Mouse (Mus musculus) intestine, embryonic 15.5 days (tissue): Measurements from ENCODE around the gene Gucy1a1. TPM values are rescaled to one million over a fixed set of nuclear protein-coding genes. Genes with fewer than 3 reads are reported as not detected.

Source experiments
- ATAC-seq: fragments of 200-750 bp; cut with Nextera tagmentation; 2 replicates; pipeline ENCODE4 v1.8.0; 2017; ENCODE audit warnings: moderate TSS enrichment, moderate library complexity
- H3K27ac ChIP-seq: fragments of 300-500 bp; sonication (generic); 2 replicates; pipeline ENCODE4 v1.5.1; 2015; ENCODE audit warnings: mild to moderate bottlenecking, inconsistent platforms
- H3K27me3 ChIP-seq: fragments of 300-500 bp; sonication (generic); replicated peaks from 2 replicates; pipeline ENCODE4 v1.6.1; 2015; ENCODE audit warnings: inconsistent platforms
- H3K36me3 ChIP-seq: fragments of 300-500 bp; sonication (generic); 2 replicates; pipeline ENCODE4 v1.6.1; 2015; ENCODE audit warnings: inconsistent platforms
- H3K4me1 ChIP-seq: fragments of 300-500 bp; sonication (generic); replicated peaks from 2 replicates; pipeline ENCODE4 v1.6.1; 2015; ENCODE audit warnings: inconsistent platforms
- H3K4me2 ChIP-seq: fragments of 300-500 bp; sonication (generic); replicated peaks from 2 replicates; pipeline ENCODE4 v1.6.1; 2015; ENCODE audit warnings: mild to moderate bottlenecking, inconsistent platforms
- H3K4me3 ChIP-seq: fragments of 300-500 bp; sonication (generic); replicated peaks from 2 replicates; pipeline ENCODE4 v1.5.1; 2015; ENCODE audit warnings: inconsistent platforms
- H3K9ac ChIP-seq: fragments of 300-500 bp; sonication (generic); 2 replicates; pipeline ENCODE4 v1.6.1; 2015; ENCODE audit warnings: inconsistent platforms
- H3K9me3 ChIP-seq: fragments of 300-500 bp; sonication (generic); 2 replicates; pipeline ENCODE4 v1.6.1; 2016; ENCODE audit warnings: inconsistent platforms
- WGBS: fragments of 180-500 bp; shearing (Covaris S2); methylation state at CpG from one replicate; pipeline ENCODE4 v1.1.7; 2015; 5-methylcytosine and 5-hydroxymethylcytosine counted together
- polyA plus RNA-seq: library from polyadenylated mRNA; unstranded; fragments of >200 nt; fragmentation: Nextera tagmentation; extraction: Ambion mirVana; gene quantifications from 2 replicates; pipeline ENCODE4 v1.2.1, GENCODE M21; 2015

The Gucy1a1 gene
- polyA plus RNA-seq, 1 experiment from 2014 or later = 46.1 TPM

DNA sequence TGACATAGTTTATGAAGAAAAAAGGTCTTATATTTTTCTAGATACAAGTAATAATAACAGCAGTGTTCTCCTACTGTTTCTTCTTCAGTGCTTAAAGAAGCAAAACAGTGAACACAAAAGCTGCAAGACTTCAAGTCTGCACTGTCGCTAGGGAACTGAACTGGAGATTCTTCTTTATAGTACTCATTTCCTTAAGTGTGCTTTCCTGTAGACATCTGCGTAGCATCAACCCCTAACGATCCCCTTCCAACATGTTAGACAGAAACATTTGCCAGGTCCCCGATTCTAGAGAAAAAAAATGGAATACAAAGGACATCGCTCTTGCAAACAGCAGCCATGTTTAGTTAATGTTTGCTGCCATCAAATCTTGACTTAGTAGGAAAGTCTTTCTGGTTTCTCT is 77.8 kb downstream of the Gucy1a1 start:
- ATAC-seq = peak; percentile 79
- Histone ChIP-seq H3K4me2 (peak overlapping the region; percentile 24; the same call in 1 of the 2 replicates), H3K4me3 (no peak overlapping the region), H3K27me3 (no peaks in the 10 kb centered on the region), H3K9me3 (no peaks in the 10 kb centered on the region), H3K4me1 (peaks cover 5% of the 10 kb centered on the region; the same call in 1 of the 2 replicates), H3K9ac (no peak overlapping the region), H3K36me3 (no peaks in the 10 kb centered on the region), H3K27ac (peak overlapping the region; percentile 64)
- 36% methylated on average over 5 of the region's 5 CpGs for WGBS

DNA sequence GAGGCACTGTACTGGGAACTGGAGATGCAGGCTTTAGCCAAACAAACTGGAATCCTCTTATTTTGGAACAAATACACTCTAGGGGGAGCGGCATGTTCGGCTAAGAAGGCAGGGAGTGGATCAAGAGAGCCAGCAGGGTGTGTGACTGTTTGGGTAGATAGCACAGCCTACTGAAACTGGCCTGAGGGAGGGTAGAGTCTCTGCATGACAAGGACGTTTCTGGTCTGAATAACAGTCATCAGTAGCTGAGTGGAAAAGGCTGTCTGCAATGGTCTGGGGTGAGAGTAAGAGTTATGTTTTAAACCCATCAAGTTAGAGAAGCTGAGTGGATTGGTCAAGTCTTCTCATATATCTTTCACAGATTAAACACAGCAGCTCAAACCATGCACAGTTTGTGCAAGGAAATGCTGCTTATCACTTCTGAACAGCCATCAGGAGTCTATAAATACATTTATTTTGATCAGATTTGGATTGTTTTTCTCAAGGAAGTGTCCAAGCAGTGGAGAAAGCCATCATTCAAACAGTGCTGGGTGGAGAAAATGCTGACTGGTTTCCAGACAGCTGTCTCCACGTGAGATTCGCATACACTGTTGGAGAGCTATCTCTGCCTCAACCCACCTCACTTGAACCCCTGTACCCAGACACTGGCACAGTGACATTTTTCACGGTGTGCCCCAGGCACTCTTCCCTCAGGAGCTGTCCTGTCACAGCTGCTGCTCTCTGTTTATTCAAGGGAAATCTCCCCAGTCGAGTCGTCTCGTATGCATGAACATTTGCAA is 84.0 kb downstream of the Gucy1a1 start:
- Histone ChIP-seq H3K4me2 (no peak overlapping the region), H3K9me3 (no peaks in the 10 kb centered on the region), H3K36me3 (no peaks in the 10 kb centered on the region), H3K27me3 (no peaks in the 10 kb centered on the region), H3K27ac (peak overlapping the region; percentile 33), H3K4me3 (no peak overlapping the region), H3K9ac (no peak overlapping the region), H3K4me1 (peaks cover 17% of the 10 kb centered on the region; the same call in 1 of the 2 replicates)
- ATAC-seq = peak; percentile 57; the same call in 1 of the 2 replicates
- 28% methylated on average over 9 of the region's 9 CpGs for WGBS

GRCm38 (mm10) chr3:82057201-82057600 is 88.4 kb downstream of the Gucy1a1 start:
- Histone ChIP-seq H3K9me3 (no peaks in the 10 kb centered on the region), H3K27ac (peak overlapping the region; percentile 36; the same call in 1 of the 2 replicates), H3K4me2 (no peak overlapping the region), H3K4me1 (peaks cover 22% of the 10 kb centered on the region; the same call in 1 of the 2 replicates), H3K36me3 (no peaks in the 10 kb centered on the region), H3K9ac (no peak overlapping the region), H3K4me3 (no peak overlapping the region), H3K27me3 (no peaks in the 10 kb centered on the region)
- 20% methylated on average over 5 of the region's 5 CpGs for WGBS
- peak; percentile 90 for ATAC-seq

- H3K27me3 ChIP-seq = no peaks in the 10 kb centered on the region
- H3K9ac ChIP-seq = no peak overlapping the region
- H3K4me3 ChIP-seq = no peak overlapping the region
- H3K4me2 ChIP-seq = no peak overlapping the region
- peaks cover 10% of the 10 kb centered on the region; the same call in 1 of the 2 replicates for H3K4me1 ChIP-seq
- no peaks in the 10 kb centered on the region for H3K36me3 ChIP-seq
- peak overlapping the region; percentile 84 for H3K27ac ChIP-seq
- H3K9me3 ChIP-seq = no peaks in the 10 kb centered on the region
- 24% methylated on average over 5 of the region's 5 CpGs for WGBS
- ATAC-seq = peak; percentile 66
Observed at GRCm38 (mm10) chr3:82054283-82054974, 91.2 kb downstream of the Gucy1a1 start.

GRCm38 (mm10) chr3:82052029-82052428 is 93.6 kb downstream of the Gucy1a1 start:
- Histone ChIP-seq H3K4me1 (peaks cover 10% of the 10 kb centered on the region; the same call in 1 of the 2 replicates), H3K27me3 (no peaks in the 10 kb centered on the region), H3K9me3 (no peaks in the 10 kb centered on the region), H3K4me3 (no peak overlapping the region), H3K27ac (peak overlapping the region; percentile 52), H3K4me2 (no peak overlapping the region), H3K9ac (no peak overlapping the region), H3K36me3 (no peaks in the 10 kb centered on the region)
- no peak for ATAC-seq
- 48% methylated on average over 2 of the region's 2 CpGs for WGBS

DNA sequence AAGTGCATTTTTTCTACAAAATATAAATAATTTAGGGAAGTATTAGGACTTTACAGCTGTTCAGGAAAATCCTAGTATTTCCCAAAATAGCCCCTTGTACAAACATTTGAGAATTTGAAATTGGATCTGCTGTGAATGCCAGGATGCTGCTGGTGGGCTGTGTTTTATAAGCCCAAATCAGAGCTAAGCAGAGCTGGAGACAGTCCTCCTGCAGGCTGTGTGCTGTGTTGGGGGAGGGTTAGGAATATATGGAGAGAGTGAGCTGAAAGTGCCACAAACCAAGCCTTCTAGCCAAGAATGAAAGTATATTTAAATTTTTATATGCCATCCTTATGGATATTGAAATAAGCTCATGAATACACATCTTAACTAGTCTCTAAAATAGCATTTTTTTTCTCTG is 94.1 kb downstream of the Gucy1a1 start:
- Histone ChIP-seq H3K27me3 (no peaks in the 10 kb centered on the region), H3K9me3 (no peaks in the 10 kb centered on the region), H3K36me3 (no peaks in the 10 kb centered on the region), H3K4me3 (no peak overlapping the region), H3K4me1 (peaks cover 10% of the 10 kb centered on the region; the same call in 1 of the 2 replicates), H3K27ac (peak overlapping the region; percentile 52; the same call in 1 of the 2 replicates), H3K9ac (no peak overlapping the region), H3K4me2 (no peak overlapping the region)
- peak; percentile 42; the same call in 1 of the 2 replicates for ATAC-seq

GRCm38 (mm10) chr3:82048681-82049080 is 96.9 kb downstream of the Gucy1a1 start:
- Histone ChIP-seq H3K36me3 (no peaks in the 10 kb centered on the region), H3K4me3 (no peak overlapping the region), H3K27me3 (no peaks in the 10 kb centered on the region), H3K4me2 (no peak overlapping the region), H3K9ac (no peak overlapping the region), H3K9me3 (no peaks in the 10 kb centered on the region), H3K4me1 (no peaks in the 10 kb centered on the region), H3K27ac (peak overlapping the region; percentile 72)
- WGBS = 38% methylated on average over 7 of the region's 7 CpGs
- no peak; the same call in 1 of the 2 replicates for ATAC-seq

DNA sequence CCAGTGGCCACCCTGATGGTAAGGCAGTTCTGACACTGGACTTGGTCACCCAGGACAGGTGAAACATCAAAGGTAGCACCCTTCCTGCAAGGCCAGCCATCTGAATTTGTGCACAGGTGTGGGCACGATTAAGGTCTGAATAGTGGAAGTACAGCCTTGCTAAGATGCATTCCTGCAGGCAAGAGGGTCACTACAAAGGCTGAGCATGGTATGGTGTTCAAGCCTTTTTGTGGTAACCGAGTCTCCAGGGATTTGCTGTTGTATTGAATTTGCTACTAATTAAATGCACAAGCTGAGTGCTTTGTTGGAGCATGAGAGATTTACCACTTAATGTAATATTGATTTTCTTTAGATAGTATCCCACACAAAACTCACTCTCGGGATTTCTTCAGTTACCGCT is 97.5 kb downstream of the Gucy1a1 start:
- H3K4me2 ChIP-seq = no peak overlapping the region
- H3K36me3 ChIP-seq = no peaks in the 10 kb centered on the region
- WGBS = 80% methylated on average over 4 of the region's 4 CpGs
- no peaks in the 10 kb centered on the region for H3K9me3 ChIP-seq
- no peaks in the 10 kb centered on the region for H3K4me1 ChIP-seq
- no peak for ATAC-seq
- peak overlapping the region; percentile 28 for H3K27ac ChIP-seq
- H3K27me3 ChIP-seq = no peaks in the 10 kb centered on the region
- no peak overlapping the region for H3K4me3 ChIP-seq
- no peak overlapping the region for H3K9ac ChIP-seq

DNA sequence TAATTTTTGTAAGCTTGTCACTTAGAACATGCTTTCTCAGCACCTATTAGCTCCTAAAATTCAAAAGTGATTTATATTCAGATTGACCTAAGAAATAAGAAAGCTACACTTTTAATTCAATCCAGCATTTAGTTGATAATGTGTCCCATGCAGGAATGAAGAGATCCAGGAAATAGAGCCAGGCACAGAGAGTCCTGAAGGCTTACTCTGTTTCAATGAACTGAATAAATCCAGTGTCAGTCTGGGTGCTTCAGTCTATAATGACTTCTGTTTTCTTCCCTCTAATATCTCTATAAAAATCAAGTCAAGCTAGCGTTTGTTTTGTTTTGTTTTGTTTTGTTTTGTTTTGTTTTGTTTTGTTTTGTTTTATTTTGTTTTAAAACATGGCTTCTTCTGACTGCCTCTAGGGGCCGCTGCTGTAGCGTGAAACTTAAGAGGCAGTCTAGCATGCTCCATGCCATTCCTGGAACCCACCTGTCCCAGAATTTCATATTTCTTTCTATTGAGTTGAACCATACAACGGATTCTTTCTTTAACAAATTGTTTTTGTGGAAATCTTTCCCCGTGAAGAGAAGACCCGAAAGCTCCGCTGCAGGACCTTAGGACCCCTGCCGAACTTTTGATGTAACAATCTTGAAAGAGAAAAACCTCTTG is 98.4 kb downstream of the Gucy1a1 start:
- H3K9me3 ChIP-seq = no peaks in the 10 kb centered on the region
- no peak for ATAC-seq
- 31% methylated on average over 8 of the region's 8 CpGs for WGBS
- H3K4me1 ChIP-seq = no peaks in the 10 kb centered on the region
- H3K27ac ChIP-seq = no peak overlapping the region
- no peak overlapping the region for H3K9ac ChIP-seq
- H3K36me3 ChIP-seq = no peaks in the 10 kb centered on the region
- no peak overlapping the region for H3K4me2 ChIP-seq
- H3K4me3 ChIP-seq = no peak overlapping the region
- no peaks in the 10 kb centered on the region for H3K27me3 ChIP-seq

DNA sequence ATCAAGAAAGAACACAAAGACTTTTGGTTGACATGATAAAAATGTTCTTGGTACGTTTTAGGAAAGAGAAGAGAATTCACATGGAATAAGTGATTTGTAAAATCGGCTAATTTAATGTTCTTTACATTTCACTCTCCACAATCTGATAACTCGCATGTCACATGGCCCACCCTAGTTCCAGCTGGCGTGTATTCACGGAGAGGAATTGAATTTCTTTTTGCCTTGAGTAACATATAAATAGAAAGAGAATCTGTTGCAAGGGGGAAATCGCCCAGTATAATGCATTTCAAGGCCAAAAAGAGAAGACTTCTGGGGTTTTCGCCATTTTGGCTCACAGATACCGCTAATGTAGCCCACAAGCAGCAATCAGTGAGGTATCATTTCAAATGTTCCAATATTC is 99.5 kb downstream of the Gucy1a1 start:
- 85% methylated on average over 8 of the region's 8 CpGs for whole genome bisulfite sequencing
- Histone ChIP-seq H3K4me1 (no peaks in the 10 kb centered on the region), H3K27ac (no peak overlapping the region)

DNA sequence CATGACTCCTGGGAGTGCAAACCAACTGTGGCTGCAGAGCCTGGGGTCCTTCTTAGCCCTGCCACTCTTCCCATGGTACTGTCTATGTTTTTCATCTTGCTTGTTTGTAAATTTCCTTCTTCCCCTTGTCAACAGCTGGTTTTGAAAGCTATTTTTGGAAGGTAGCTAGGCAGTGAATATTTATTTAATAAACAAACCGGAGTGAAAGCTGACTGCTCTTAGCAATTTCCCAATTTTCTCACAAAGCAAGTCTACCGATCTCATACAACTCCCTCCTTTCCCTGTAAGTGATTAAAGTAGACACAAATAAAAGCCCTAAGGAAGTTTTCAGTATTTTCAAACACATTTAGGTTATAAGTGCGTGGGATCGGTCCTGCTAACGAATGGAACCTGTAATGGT is 100.7 kb downstream of the Gucy1a1 start:
- 74% methylated on average over 5 of the region's 5 CpGs for WGBS
- H3K4me2 ChIP-seq = no peak overlapping the region
- H3K9ac ChIP-seq = no peak overlapping the region
- no peaks in the 10 kb centered on the region for H3K36me3 ChIP-seq
- H3K9me3 ChIP-seq = no peaks in the 10 kb centered on the region
- H3K27me3 ChIP-seq = no peaks in the 10 kb centered on the region
- H3K27ac ChIP-seq = no peak overlapping the region
- H3K4me1 ChIP-seq = no peaks in the 10 kb centered on the region
- ATAC-seq = no peak
- H3K4me3 ChIP-seq = no peak overlapping the region

More for the DNA sequence above, 99.5 kb downstream of the Gucy1a1 start:
- no peak overlapping the region for H3K9ac ChIP-seq
- no peaks in the 10 kb centered on the region for H3K9me3 ChIP-seq
- no peaks in the 10 kb centered on the region for H3K36me3 ChIP-seq
- no peak overlapping the region for H3K4me2 ChIP-seq
- H3K27me3 ChIP-seq = no peaks in the 10 kb centered on the region
- no peak overlapping the region for H3K4me3 ChIP-seq
- ATAC-seq = no peak

DNA sequence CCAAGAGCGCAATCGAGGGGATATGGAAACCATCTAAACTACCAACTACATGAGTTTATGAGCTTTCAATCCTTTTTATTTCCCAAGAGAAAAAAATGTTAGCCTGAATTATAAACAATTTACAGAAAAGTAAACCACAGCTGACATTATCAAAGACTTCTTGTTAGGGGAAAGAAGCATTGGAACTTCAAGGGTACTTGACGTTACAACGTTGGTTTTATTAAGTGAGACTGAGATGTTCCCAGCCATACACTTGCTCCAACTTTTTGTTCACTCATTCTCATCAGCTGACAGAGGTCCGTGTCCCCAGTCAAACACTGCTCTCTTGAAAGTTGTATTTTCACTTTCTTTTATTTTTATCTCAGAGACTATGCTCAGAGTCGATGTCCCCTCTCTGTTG is 101.9 kb downstream of the Gucy1a1 start:
- 51% methylated on average over 6 of the region's 6 CpGs for WGBS
- Histone ChIP-seq H3K9me3 (no peaks in the 10 kb centered on the region), H3K27ac (no peak overlapping the region), H3K4me2 (no peak overlapping the region), H3K9ac (no peak overlapping the region), H3K36me3 (no peaks in the 10 kb centered on the region), H3K27me3 (no peaks in the 10 kb centered on the region), H3K4me1 (no peaks in the 10 kb centered on the region), H3K4me3 (no peak overlapping the region)
- ATAC-seq = no peak
